In the genomic region with DNA sequence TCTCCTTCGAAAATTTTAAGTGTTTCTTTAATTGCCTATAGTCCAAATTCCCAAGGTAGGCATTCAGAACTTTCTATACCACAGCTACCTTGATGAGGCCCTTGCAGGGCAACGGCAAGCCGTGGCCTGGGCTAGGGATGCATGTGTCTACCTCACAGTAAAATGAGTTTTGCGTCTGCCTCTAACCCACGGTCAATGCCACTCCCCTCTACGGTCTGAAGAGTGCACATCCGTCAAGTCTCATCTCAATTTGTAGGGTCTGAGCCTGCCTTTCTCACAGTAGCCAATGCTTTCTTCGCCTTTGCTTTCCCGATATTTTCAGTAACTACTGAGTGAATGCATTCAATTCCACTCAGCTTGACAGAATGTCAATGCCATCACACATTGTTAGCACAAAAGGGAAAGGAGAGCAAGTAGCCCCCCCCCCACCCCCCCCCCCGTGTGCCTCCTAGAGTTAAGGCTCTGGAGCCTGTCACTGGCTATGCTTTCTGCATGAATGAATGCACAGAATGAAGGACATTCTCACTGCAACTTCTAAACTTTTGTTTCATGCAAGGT, we compare ENCODE assay signal across 26 mouse cellular contexts. TPM values are rescaled to one million over a fixed set of nuclear protein-coding genes. Genes with fewer than 3 reads are reported as not detected.
DNase-seq lines count a peak whose midpoint lies in the region; ATAC-seq and TF ChIP-seq lines count a peak whose summit lies in the region.
"Had no signal": no experiment of that assay in that cellular context is flagged by ENCODE, and none has a peak within 500 bp of the region (broad histone marks: within the 10 kb centered on the region; RNA-seq: fewer than 3 reads in every experiment).

No protein-coding gene starts in this region.

- H3K27me3 ChIP-seq in hindbrain, embryonic 10.5 days (ENCODE audit: insufficient read depth, poor library complexity, severe bottlenecking), result no peaks in the 10 kb centered on the region
- H3K27me3 ChIP-seq in hindbrain, embryonic 14.5 days (ENCODE audit: control insufficient read depth, insufficient read depth, low read length), result no peaks in the 10 kb centered on the region
- H3K27me3 ChIP-seq in midbrain, embryonic 10.5 days (ENCODE audit: low read depth, poor library complexity, severe bottlenecking), result no peaks in the 10 kb centered on the region
- no peaks in the 10 kb centered on the region for H3K27me3 ChIP-seq in midbrain, postnatal 0 days (ENCODE audit: insufficient read depth, low read length)
- H3K27me3 ChIP-seq in intestine, embryonic 15.5 days (replicated peaks), result no peaks in the 10 kb centered on the region
- H3K27me3 ChIP-seq in forebrain, embryonic 10.5 days (ENCODE audit: poor library complexity, severe bottlenecking), result no peaks in the 10 kb centered on the region
- H3K27me3 ChIP-seq: embryonic facial prominence, embryonic 13.5 days; forebrain, embryonic 13.5 days; heart, embryonic 15.5 days; hindbrain, embryonic 12.5 days had no signal

- WGBS in hindbrain, embryonic 10.5 days, result 48% methylated on average over 10 of the region's 10 CpGs
- 23% methylated on average over 10 of the region's 10 CpGs for WGBS in hindbrain, embryonic 14.5 days
- WGBS in midbrain, embryonic 10.5 days, result 59% methylated on average over 10 of the region's 10 CpGs
- WGBS in midbrain, postnatal 0 days, result 34% methylated on average over 10 of the region's 10 CpGs
- WGBS in intestine, embryonic 15.5 days, result 77% methylated on average over 10 of the region's 10 CpGs
- 57% methylated on average over 10 of the region's 10 CpGs for WGBS in forebrain, embryonic 10.5 days

- H3K36me3 ChIP-seq in hindbrain, embryonic 10.5 days, result peaks cover 23% of the 10 kb centered on the region
- H3K36me3 ChIP-seq in hindbrain, embryonic 14.5 days (replicated peaks; ENCODE audit: control insufficient read depth, insufficient read depth), result peaks cover 22% of the 10 kb centered on the region
- peaks cover 23% of the 10 kb centered on the region for H3K36me3 ChIP-seq in midbrain, embryonic 10.5 days
- peaks cover 16% of the 10 kb centered on the region for H3K36me3 ChIP-seq in midbrain, postnatal 0 days (ENCODE audit: insufficient read depth, low read length)
- H3K36me3 ChIP-seq in intestine, embryonic 15.5 days, result 0 out of 2 replicates have a peak, but pooled peaks cover 3% of the 10 kb centered on the region
- peaks cover 24% of the 10 kb centered on the region for H3K36me3 ChIP-seq in forebrain, embryonic 10.5 days (replicated peaks)
- H3K36me3 ChIP-seq: G1E had no signal

- no peak overlapping the region for H3K27ac ChIP-seq in hindbrain, embryonic 10.5 days
- H3K27ac ChIP-seq in hindbrain, embryonic 14.5 days, result no peak overlapping the region
- H3K27ac ChIP-seq in midbrain, embryonic 10.5 days (replicated peaks), result no peak overlapping the region; the same call in 1 of the 2 replicates
- no peak overlapping the region for H3K27ac ChIP-seq in midbrain, postnatal 0 days (ENCODE audit: low read depth, low read length)
- 0 out of 2 replicates have a peak overlapping the region, but pooled peaks have one; percentile 4 for H3K27ac ChIP-seq in intestine, embryonic 15.5 days
- no peak overlapping the region for H3K27ac ChIP-seq in forebrain, embryonic 10.5 days
- H3K27ac ChIP-seq: embryonic facial prominence, embryonic 13.5 days; forebrain, embryonic 13.5 days; heart, adult 2 months; heart, embryonic 15.5 days; hindbrain, embryonic 12.5 days had no signal

- peaks cover 18% of the 10 kb centered on the region for H3K4me1 ChIP-seq in hindbrain, embryonic 10.5 days (replicated peaks)
- 0 out of 2 replicates have a peak, but pooled peaks cover 5% of the 10 kb centered on the region for H3K4me1 ChIP-seq in hindbrain, embryonic 14.5 days (replicated peaks; ENCODE audit: control insufficient read depth, insufficient read depth, low read length)
- peaks cover 20% of the 10 kb centered on the region for H3K4me1 ChIP-seq in midbrain, embryonic 10.5 days
- H3K4me1 ChIP-seq in midbrain, postnatal 0 days (ENCODE audit: insufficient read depth, low read length), result no peaks in the 10 kb centered on the region
- H3K4me1 ChIP-seq in intestine, embryonic 15.5 days (replicated peaks), result no peaks in the 10 kb centered on the region
- H3K4me1 ChIP-seq in forebrain, embryonic 10.5 days, result peaks cover 25% of the 10 kb centered on the region
- H3K4me1 ChIP-seq: embryonic facial prominence, embryonic 13.5 days had no signal

- H3K4me2 ChIP-seq in hindbrain, embryonic 14.5 days (replicated peaks), result no peak overlapping the region
- no peak overlapping the region for H3K4me2 ChIP-seq in midbrain, postnatal 0 days (ENCODE audit: low read depth, low read length, poor library complexity, severe bottlenecking)
- H3K4me2 ChIP-seq in intestine, embryonic 15.5 days (replicated peaks), result no peak overlapping the region
- H3K4me2 ChIP-seq: embryonic facial prominence, embryonic 13.5 days; forebrain, embryonic 13.5 days; heart, embryonic 11.5 days; heart, embryonic 15.5 days; hindbrain, embryonic 12.5 days had no signal

- DNase-seq in hindbrain, embryonic 10.5 days (ENCODE audit: low spot score), result peak; percentile 33
- no peak for DNase-seq in hindbrain, embryonic 14.5 days (ENCODE audit: low spot score)
- DNase-seq in midbrain, embryonic 10.5 days (ENCODE audit: low spot score), result peak; percentile 33
- DNase-seq in midbrain, postnatal 0 days (ENCODE audit: low spot score), result no peak
- DNase-seq in retina, embryonic 14.5 days (ENCODE audit: low spot score), result peak; percentile 68
- no peak for DNase-seq in forebrain, embryonic 10.5 days (ENCODE audit: extremely low spot score, low spot score)
- no peak for DNase-seq in MN1 (ENCODE audit: low spot score)
- DNase-seq: adrenal gland, adult 2 months; adrenal gland, postnatal 36 days; B cell, adult 2 months; cerebellum, adult 8-10 months; cerebellum, postnatal 25 days; forebrain, postnatal 0 days; gastrocnemius, postnatal 14 days; heart, adult 2 months had no signal

- no peak overlapping the region for H3K4me3 ChIP-seq in hindbrain, embryonic 10.5 days
- H3K4me3 ChIP-seq in hindbrain, embryonic 14.5 days (replicated peaks; ENCODE audit: low read length), result no peak overlapping the region
- no peak overlapping the region for H3K4me3 ChIP-seq in midbrain, embryonic 10.5 days
- no peak overlapping the region for H3K4me3 ChIP-seq in midbrain, postnatal 0 days (ENCODE audit: low read depth, low read length)
- no peak overlapping the region for H3K4me3 ChIP-seq in intestine, embryonic 15.5 days (replicated peaks)
- H3K4me3 ChIP-seq in forebrain, embryonic 10.5 days, result no peak overlapping the region
- H3K4me3 ChIP-seq: embryonic facial prominence, embryonic 13.5 days; forebrain, embryonic 13.5 days; heart, adult 2 months; heart, embryonic 15.5 days; hindbrain, embryonic 12.5 days had no signal

- ATAC-seq in hindbrain, embryonic 14.5 days (ENCODE audit: low FRiP score), result no peak
- no peak for ATAC-seq in midbrain, postnatal 0 days (ENCODE audit: low FRiP score)
- no peak for ATAC-seq in intestine, embryonic 15.5 days
- ATAC-seq: forebrain, embryonic 13.5 days; forebrain, postnatal 0 days had no signal

- H3K9ac ChIP-seq in hindbrain, embryonic 14.5 days, result no peak overlapping the region
- no peak overlapping the region for H3K9ac ChIP-seq in midbrain, postnatal 0 days (replicated peaks; ENCODE audit: low read length, poor library complexity, severe bottlenecking)
- H3K9ac ChIP-seq in intestine, embryonic 15.5 days, result no peak overlapping the region
- H3K9ac ChIP-seq: embryonic facial prominence, embryonic 13.5 days; forebrain, embryonic 13.5 days; forebrain, postnatal 0 days; heart, embryonic 15.5 days; hindbrain, embryonic 12.5 days had no signal

- no peak for TF ChIP-seq CTCF in midbrain, postnatal 0 days (IDR thresholded peaks at IDR 0.05)

- H3K9me3 ChIP-seq in hindbrain, embryonic 10.5 days, result peaks cover 6% of the 10 kb centered on the region
- 0 out of 2 replicates have a peak, but pooled peaks cover 8% of the 10 kb centered on the region for H3K9me3 ChIP-seq in hindbrain, embryonic 14.5 days (ENCODE audit: control insufficient read depth, low read length)
- peaks cover 9% of the 10 kb centered on the region; the same call in 1 of the 2 replicates for H3K9me3 ChIP-seq in midbrain, embryonic 10.5 days (replicated peaks)
- H3K9me3 ChIP-seq in midbrain, postnatal 0 days (ENCODE audit: low read length), result no peaks in the 10 kb centered on the region
- H3K9me3 ChIP-seq in intestine, embryonic 15.5 days, result no peaks in the 10 kb centered on the region
- H3K9me3 ChIP-seq in forebrain, embryonic 10.5 days, result peaks cover 10% of the 10 kb centered on the region
- H3K9me3 ChIP-seq: forebrain, embryonic 13.5 days had no signal

RNA-seq across cellular contexts. Expression of gene Lrrc66, which starts 1.2 kb away (rescaled TPM):
- not detected in 2 replicates for polyA plus RNA-seq in hindbrain, embryonic 10.5 days (2016; fragmentation: Nextera tagmentation; extraction: Ambion mirVana)
- not detected in 2 replicates for polyA plus RNA-seq in hindbrain, embryonic 14.5 days (2014; fragmentation: Nextera tagmentation; extraction: Ambion mirVana)
- polyA plus RNA-seq in midbrain, embryonic 10.5 days (2016; fragmentation: Nextera tagmentation; extraction: Ambion mirVana), result 0.06 and 0.07 TPM in 2 replicates
- total RNA-seq in midbrain, postnatal 0 days (2014; rRNA removed), result not detected in 2 replicates
- not detected in 2 replicates for polyA plus RNA-seq in midbrain, postnatal 0 days (2015; fragmentation: Nextera tagmentation; extraction: Ambion mirVana)
- polyA plus RNA-seq in intestine, embryonic 15.5 days (2015; fragmentation: Nextera tagmentation; extraction: Ambion mirVana), result 4.7 and 5.5 TPM in 2 replicates
- not detected in 2 replicates for polyA plus RNA-seq in forebrain, embryonic 10.5 days (2016; fragmentation: Nextera tagmentation; extraction: Ambion mirVana)
- total RNA-seq: adrenal gland, adult 2 months; adrenal gland, postnatal 36 days; gastrocnemius, adult 18-20 months; gastrocnemius, postnatal 14 days; heart, adult 2 months had no signal
- polyA plus RNA-seq: adrenal gland, adult 2 months; cortical plate, adult 2 months; embryonic facial prominence, embryonic 13.5 days; forebrain, embryonic 13.5 days; forebrain, postnatal 0 days; gonadal fat pad, adult 2 months; heart, embryonic 11.5 days; hindbrain, embryonic 12.5 days had no signal

RNA-seq across cellular contexts. Expression of gene Sgcb, which starts 16.5 kb away (rescaled TPM):
- 19.8 and 20.9 TPM in 2 replicates for polyA plus RNA-seq in hindbrain, embryonic 10.5 days (2016; fragmentation: Nextera tagmentation; extraction: Ambion mirVana)
- polyA plus RNA-seq in hindbrain, embryonic 14.5 days (2014; fragmentation: Nextera tagmentation; extraction: Ambion mirVana), result 42.1 and 50.3 TPM in 2 replicates
- 21.3 and 21.8 TPM in 2 replicates for polyA plus RNA-seq in midbrain, embryonic 10.5 days (2016; fragmentation: Nextera tagmentation; extraction: Ambion mirVana)
- 24.7 TPM in 2 replicates for total RNA-seq in midbrain, postnatal 0 days (2014; rRNA removed)
- polyA plus RNA-seq in midbrain, postnatal 0 days (2015; fragmentation: Nextera tagmentation; extraction: Ambion mirVana), result 49.7 and 53.5 TPM in 2 replicates
- polyA plus RNA-seq in intestine, embryonic 15.5 days (2015; fragmentation: Nextera tagmentation; extraction: Ambion mirVana), result 17.8 and 19.7 TPM in 2 replicates
- 19.7 and 20.4 TPM in 2 replicates for polyA plus RNA-seq in forebrain, embryonic 10.5 days (2016; fragmentation: Nextera tagmentation; extraction: Ambion mirVana)

RNA-seq across cellular contexts. Expression of gene Spata18, which starts 20.1 kb away (rescaled TPM):
- polyA plus RNA-seq in hindbrain, embryonic 10.5 days (2016; fragmentation: Nextera tagmentation; extraction: Ambion mirVana), result 0.14 and 0.85 TPM in 2 replicates
- 0.85 and 1.4 TPM in 2 replicates for polyA plus RNA-seq in hindbrain, embryonic 14.5 days (2014; fragmentation: Nextera tagmentation; extraction: Ambion mirVana)
- polyA plus RNA-seq in midbrain, embryonic 10.5 days (2016; fragmentation: Nextera tagmentation; extraction: Ambion mirVana), result not detected in 2 replicates
- total RNA-seq in midbrain, postnatal 0 days (2014; rRNA removed), result 1.6 and 1.9 TPM in 2 replicates
- 0.63 and 0.69 TPM in 2 replicates for polyA plus RNA-seq in midbrain, postnatal 0 days (2015; fragmentation: Nextera tagmentation; extraction: Ambion mirVana)
- polyA plus RNA-seq in intestine, embryonic 15.5 days (2015; fragmentation: Nextera tagmentation; extraction: Ambion mirVana), result 0.28 and 0.38 TPM in 2 replicates
- 0.09 TPM in 1 of 2 replicates, not detected in the other for polyA plus RNA-seq in forebrain, embryonic 10.5 days (2016; fragmentation: Nextera tagmentation; extraction: Ambion mirVana)
- total RNA-seq: adrenal gland, adult 2 months; G1E had no signal
- polyA plus RNA-seq: adrenal gland, adult 2 months; CD4-positive, CD25-positive, alpha-beta regulatory T cell, adult 4 months; G1E; heart, embryonic 11.5 days had no signal

Comparison
In these comparisons a context has a peak if more than half of its experiments do, and no peak if none do; other contexts are left out.
1. DNase-seq: peak in hindbrain, embryonic 10.5 days (single experiment), midbrain, embryonic 10.5 days (single experiment) and retina, embryonic 14.5 days (single experiment); none in hindbrain, embryonic 14.5 days (single experiment), midbrain, postnatal 0 days (single experiment), forebrain, embryonic 10.5 days (single experiment) and MN1 (single experiment).